Mouse (Mus musculus) kidney, embryonic 16.5 days (tissue): ENCODE results near the gene Gc. TPM values are rescaled to one million over a fixed set of nuclear protein-coding genes. Genes with fewer than 3 reads are reported as not detected.

Experiments
- ATAC-seq: fragments of 200-750 bp; cut with Nextera tagmentation; 2 replicates; pipeline ENCODE4 v1.8.0; 2017; ENCODE audit warnings: moderate TSS enrichment; ENCODE audit not compliant: low FRiP score, low TSS enrichment
- H3K27ac ChIP-seq: fragments of 300-500 bp; sonication (generic); 2 replicates; pipeline ENCODE4 v1.5.1; 2014; ENCODE audit warnings: low read length
- H3K27me3 ChIP-seq: fragments of 300-500 bp; sonication (generic); 2 replicates; pipeline ENCODE4 v1.6.1; 2014; ENCODE audit warnings: low read length, control low read depth, mixed read lengths; ENCODE audit not compliant: insufficient read depth
- H3K36me3 ChIP-seq: fragments of 300-500 bp; sonication (generic); 2 replicates; pipeline ENCODE4 v1.6.1; 2014; ENCODE audit warnings: low read length, control low read depth, mixed read lengths; ENCODE audit not compliant: insufficient read depth
- H3K4me1 ChIP-seq: fragments of 300-500 bp; sonication (generic); 2 replicates; pipeline ENCODE4 v1.6.1; 2014; ENCODE audit warnings: low read length, control low read depth, mixed read lengths; ENCODE audit not compliant: insufficient read depth
- H3K4me2 ChIP-seq: fragments of 300-500 bp; sonication (generic); replicated peaks from 2 replicates; pipeline ENCODE4 v1.6.1; 2014; ENCODE audit warnings: low read depth, low read length
- H3K4me3 ChIP-seq: fragments of 300-500 bp; sonication (generic); 2 replicates; pipeline ENCODE4 v1.5.1; 2014; ENCODE audit warnings: mild to moderate bottlenecking, low read length
- H3K9ac ChIP-seq: fragments of 300-500 bp; sonication (generic); replicated peaks from 2 replicates; pipeline ENCODE4 v1.6.1; 2014; ENCODE audit warnings: low read length
- H3K9me3 ChIP-seq: fragments of 300-500 bp; sonication (generic); 2 replicates; pipeline ENCODE4 v1.6.1; 2016; ENCODE audit warnings: low read length, control low read depth
- WGBS: fragments of 180-500 bp; shearing (Covaris S2); extraction: QIAGEN DNeasy Blood & Tissue Kit; methylation state at CpG from one replicate; pipeline ENCODE4 v1.1.7; 2014; 5-methylcytosine and 5-hydroxymethylcytosine counted together
- polyA plus RNA-seq: library from polyadenylated mRNA; unstranded; fragments of >200 nt; fragmentation: Nextera tagmentation; extraction: Ambion mirVana; gene quantifications from 2 replicates; pipeline ENCODE4 v1.2.1, GENCODE M21; 2015

Gene Gc
- polyA plus RNA-seq, 1 experiment from 2014 or later, result 5.1 TPM

DNA sequence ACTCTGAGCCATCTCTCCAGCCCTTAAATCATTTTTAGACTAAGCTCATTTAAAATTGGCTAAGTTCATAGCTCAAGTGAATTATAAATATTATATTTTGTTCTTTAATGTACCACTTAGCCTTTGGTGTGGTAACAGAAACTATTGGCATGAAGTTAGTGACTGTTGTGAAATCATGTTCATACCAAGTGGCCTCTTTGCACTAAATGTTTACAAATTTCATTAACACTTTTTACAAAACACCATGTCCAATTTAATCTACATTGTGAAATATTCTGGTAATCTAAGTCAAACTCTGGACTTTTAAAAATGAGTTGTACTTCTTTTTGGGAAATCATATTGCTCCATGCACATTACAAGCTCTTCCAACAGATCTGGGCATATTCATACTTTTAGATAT lies 6.9 kb downstream of the Gc start:
- H3K4me1 ChIP-seq, result no peaks in the 10 kb centered on the region
- H3K9ac ChIP-seq, result no peak overlapping the region
- ATAC-seq, result no peak
- no peak overlapping the region for H3K4me2 ChIP-seq
- H3K27ac ChIP-seq, result no peak overlapping the region
- no peak overlapping the region for H3K4me3 ChIP-seq
- no peaks in the 10 kb centered on the region for H3K36me3 ChIP-seq
- no peaks in the 10 kb centered on the region for H3K27me3 ChIP-seq
- H3K9me3 ChIP-seq, result no peaks in the 10 kb centered on the region

GRCm38 (mm10) chr5:89449325-89449724 lies 8.4 kb downstream of the Gc start:
- H3K4me2 ChIP-seq, result no peak overlapping the region
- no peaks in the 10 kb centered on the region for H3K36me3 ChIP-seq
- H3K27me3 ChIP-seq, result no peaks in the 10 kb centered on the region
- no peak overlapping the region for H3K4me3 ChIP-seq
- no peak overlapping the region for H3K9ac ChIP-seq
- no peaks in the 10 kb centered on the region for H3K9me3 ChIP-seq
- no peaks in the 10 kb centered on the region for H3K4me1 ChIP-seq
- 90% methylated on average over 9 of the region's 9 CpGs for WGBS
- no peak for ATAC-seq
- no peak overlapping the region for H3K27ac ChIP-seq

GRCm38 (mm10) chr5:89447978-89448377 lies 9.7 kb downstream of the Gc start:
- no peaks in the 10 kb centered on the region for H3K4me1 ChIP-seq
- no peak overlapping the region for H3K4me2 ChIP-seq
- no peak for ATAC-seq
- 42% methylated on average over 7 of the region's 7 CpGs for WGBS
- no peak overlapping the region for H3K4me3 ChIP-seq
- no peak overlapping the region for H3K27ac ChIP-seq
- no peaks in the 10 kb centered on the region for H3K36me3 ChIP-seq
- no peaks in the 10 kb centered on the region for H3K27me3 ChIP-seq
- H3K9ac ChIP-seq, result no peak overlapping the region
- H3K9me3 ChIP-seq, result no peaks in the 10 kb centered on the region

DNA sequence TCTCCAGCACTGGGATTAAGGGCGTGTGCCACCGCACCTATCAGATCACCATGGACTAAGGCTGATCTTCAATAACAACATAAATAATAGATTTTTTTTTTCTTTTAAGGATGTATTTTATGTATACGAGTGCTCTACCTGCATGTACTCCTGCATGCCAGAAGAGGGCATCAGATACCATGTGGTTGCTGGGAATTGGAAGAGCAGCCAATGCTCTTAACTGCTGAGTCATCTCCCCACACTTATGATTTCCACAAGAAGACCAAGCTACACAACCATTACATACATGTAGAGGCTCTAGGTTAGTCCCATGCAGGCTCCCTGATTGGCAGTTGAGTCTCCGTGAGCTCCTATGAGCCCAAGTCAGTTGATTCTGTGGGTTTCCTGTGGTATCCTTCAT lies 13.3 kb downstream of the Gc start:
- no peak overlapping the region for H3K27ac ChIP-seq
- no peaks in the 10 kb centered on the region for H3K27me3 ChIP-seq
- H3K36me3 ChIP-seq, result no peaks in the 10 kb centered on the region
- no peak overlapping the region for H3K9ac ChIP-seq
- H3K4me2 ChIP-seq, result no peak overlapping the region
- H3K9me3 ChIP-seq, result no peaks in the 10 kb centered on the region
- no peak for ATAC-seq
- no peaks in the 10 kb centered on the region for H3K4me1 ChIP-seq
- 86% methylated on average over 4 of the region's 4 CpGs for WGBS
- no peak overlapping the region for H3K4me3 ChIP-seq

DNA sequence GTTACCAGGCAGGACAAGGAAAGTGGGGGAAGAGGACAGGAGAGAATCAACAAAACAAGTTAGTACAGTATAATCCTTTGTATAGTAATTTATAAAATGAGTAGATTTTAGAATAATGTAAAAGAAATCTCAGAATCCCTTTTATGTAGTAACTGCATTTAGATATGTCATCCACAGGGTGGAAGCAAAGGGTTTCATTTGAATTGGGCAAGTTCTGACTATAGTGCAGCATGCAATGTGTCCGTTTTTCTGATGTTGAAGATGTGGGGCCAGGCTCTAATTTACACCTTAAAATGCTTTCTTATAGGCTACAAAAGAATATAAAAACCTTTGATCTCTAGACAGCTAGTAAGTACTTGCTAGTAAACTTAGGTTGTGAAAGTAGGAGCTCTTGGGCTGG lies 46.2 kb downstream of the Gc start:
- H3K9me3 ChIP-seq, result no peaks in the 10 kb centered on the region
- no peak overlapping the region for H3K9ac ChIP-seq
- no peak overlapping the region for H3K4me3 ChIP-seq
- WGBS, result 57% methylated on average over 1 of the region's 1 CpGs
- no peaks in the 10 kb centered on the region for H3K4me1 ChIP-seq
- no peaks in the 10 kb centered on the region for H3K27me3 ChIP-seq
- no peak overlapping the region for H3K27ac ChIP-seq
- H3K4me2 ChIP-seq, result no peak overlapping the region
- no peak for ATAC-seq
- H3K36me3 ChIP-seq, result no peaks in the 10 kb centered on the region

DNA sequence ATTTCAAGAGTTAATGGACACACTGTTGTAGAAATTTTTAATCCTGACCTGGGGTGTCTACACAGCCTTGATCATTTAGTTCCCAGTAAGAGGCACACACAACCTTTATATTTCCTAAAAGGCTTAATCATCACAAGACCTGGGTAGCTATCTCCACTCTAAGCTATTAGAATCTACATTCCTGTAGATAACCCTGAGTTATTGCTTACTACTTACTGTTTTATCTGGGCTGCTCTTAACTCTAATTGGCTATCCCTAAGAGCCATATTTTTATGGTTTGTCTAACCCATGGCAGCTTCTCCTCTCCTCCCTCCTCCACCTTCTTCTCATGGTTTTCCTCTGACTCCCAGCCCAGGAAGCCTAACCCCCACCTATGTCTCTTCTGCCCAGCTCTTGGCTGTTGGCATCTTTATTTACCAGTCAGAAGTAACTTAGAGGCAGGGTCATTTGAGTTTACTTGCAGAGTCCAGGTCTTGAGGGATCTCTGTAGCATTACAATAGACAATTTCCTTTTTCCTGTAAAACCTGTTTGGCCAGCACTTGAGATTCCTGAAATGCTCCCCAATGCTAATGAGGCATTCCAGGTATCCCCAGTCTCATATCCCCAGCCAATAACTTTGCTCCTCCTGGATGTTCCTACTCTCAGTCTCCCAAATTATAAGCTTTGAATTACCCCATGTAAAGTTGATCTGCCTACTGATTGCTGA lies 50.2 kb downstream of the Gc start:
- no peak for ATAC-seq
- H3K4me3 ChIP-seq, result no peak overlapping the region
- H3K4me2 ChIP-seq, result no peak overlapping the region
- H3K4me1 ChIP-seq, result no peaks in the 10 kb centered on the region
- H3K9me3 ChIP-seq, result no peaks in the 10 kb centered on the region
- H3K27ac ChIP-seq, result no peak overlapping the region
- no peaks in the 10 kb centered on the region for H3K36me3 ChIP-seq
- no peak overlapping the region for H3K9ac ChIP-seq
- no peaks in the 10 kb centered on the region for H3K27me3 ChIP-seq

GRCm38 (mm10) chr5:89405132-89405531 lies 52.6 kb downstream of the Gc start:
- Histone ChIP-seq H3K9ac (no peak overlapping the region), H3K4me1 (no peaks in the 10 kb centered on the region), H3K36me3 (no peaks in the 10 kb centered on the region), H3K9me3 (no peaks in the 10 kb centered on the region), H3K27ac (no peak overlapping the region), H3K4me3 (no peak overlapping the region), H3K27me3 (no peaks in the 10 kb centered on the region), H3K4me2 (no peak overlapping the region)
- peak; percentile 74; the same call in 1 of the 2 replicates for ATAC-seq
- 36% methylated on average over 1 of the region's 1 CpGs for WGBS

GRCm38 (mm10) chr5:89390405-89390804 lies 67.3 kb downstream of the Gc start:
- Histone ChIP-seq H3K27me3 (no peaks in the 10 kb centered on the region), H3K4me3 (no peak overlapping the region), H3K27ac (no peak overlapping the region), H3K36me3 (no peaks in the 10 kb centered on the region), H3K4me2 (no peak overlapping the region), H3K4me1 (no peaks in the 10 kb centered on the region), H3K9me3 (peaks cover 7% of the 10 kb centered on the region), H3K9ac (no peak overlapping the region)
- WGBS, result 45% methylated on average over 1 of the region's 1 CpGs
- no peak for ATAC-seq

GRCm38 (mm10) chr5:89384204-89384603 lies 73.5 kb downstream of the Gc start:
- Histone ChIP-seq H3K36me3 (no peaks in the 10 kb centered on the region), H3K27ac (no peak overlapping the region), H3K4me1 (no peaks in the 10 kb centered on the region), H3K9me3 (no peaks in the 10 kb centered on the region), H3K4me2 (no peak overlapping the region), H3K9ac (no peak overlapping the region), H3K27me3 (no peaks in the 10 kb centered on the region), H3K4me3 (no peak overlapping the region)
- peak; percentile 27; the same call in 1 of the 2 replicates for ATAC-seq
- 23% methylated on average over 5 of the region's 5 CpGs for WGBS

GRCm38 (mm10) chr5:89381340-89381739 lies 76.4 kb downstream of the Gc start:
- no peaks in the 10 kb centered on the region for H3K27me3 ChIP-seq
- WGBS, result 84% methylated on average over 4 of the region's 4 CpGs

More at GRCm38 (mm10) chr5:89381340-89381739, 76.4 kb downstream of the Gc start:
- Histone ChIP-seq H3K4me3 (no peak overlapping the region), H3K4me2 (no peak overlapping the region), H3K36me3 (no peaks in the 10 kb centered on the region), H3K9me3 (no peaks in the 10 kb centered on the region), H3K27ac (no peak overlapping the region), H3K4me1 (no peaks in the 10 kb centered on the region), H3K9ac (no peak overlapping the region)
- ATAC-seq, result no peak
